Mouse (Mus musculus) midbrain, embryonic 15.5 days (tissue): ENCODE measurements around the gene Sorcs2. TPM values are rescaled to one million over a fixed set of nuclear protein-coding genes. Genes with fewer than 3 reads are reported as not detected.

Experiments
- ATAC-seq: fragments of 200-750 bp; cut with Nextera tagmentation; replicated peaks from 2 replicates; pipeline ENCODE4 v1.8.0; 2017; ENCODE audit warnings: moderate TSS enrichment
- H3K27ac ChIP-seq: fragments of 300-500 bp; sonication (generic); 2 replicates; pipeline ENCODE4 v1.5.1; 2015; ENCODE audit warnings: mild to moderate bottlenecking, inconsistent platforms
- H3K27me3 ChIP-seq: fragments of 300-500 bp; sonication (generic); replicated peaks from 2 replicates; pipeline ENCODE4 v1.6.1; 2015; ENCODE audit warnings: inconsistent platforms
- H3K36me3 ChIP-seq: fragments of 300-500 bp; sonication (generic); replicated peaks from 2 replicates; pipeline ENCODE4 v1.6.1; 2015; ENCODE audit warnings: inconsistent platforms
- H3K4me1 ChIP-seq: fragments of 300-500 bp; sonication (generic); 2 replicates; pipeline ENCODE4 v1.6.1; 2015; ENCODE audit warnings: inconsistent platforms
- H3K4me2 ChIP-seq: fragments of 300-500 bp; sonication (generic); 2 replicates; pipeline ENCODE4 v1.6.1; 2015; ENCODE audit warnings: inconsistent platforms, mild to moderate bottlenecking, moderate library complexity
- H3K4me3 ChIP-seq: fragments of 300-500 bp; sonication (generic); 2 replicates; pipeline ENCODE4 v1.5.1; 2015; ENCODE audit warnings: mild to moderate bottlenecking, inconsistent platforms
- H3K9ac ChIP-seq: fragments of 300-500 bp; sonication (generic); 2 replicates; pipeline ENCODE4 v1.6.1; 2015; ENCODE audit warnings: mild to moderate bottlenecking, inconsistent platforms
- H3K9me3 ChIP-seq: fragments of 300-500 bp; sonication (generic); 2 replicates; pipeline ENCODE4 v1.6.1; 2016; ENCODE audit warnings: inconsistent platforms
- WGBS: fragments of 180-500 bp; shearing (Covaris S2); methylation state at CpG from one replicate; pipeline ENCODE4 v1.1.7; 2015; ENCODE audit warnings: mixed read lengths; 5-methylcytosine and 5-hydroxymethylcytosine counted together
- polyA plus RNA-seq: library from polyadenylated mRNA; unstranded; fragments of >200 nt; fragmentation: Nextera tagmentation; extraction: Ambion mirVana; gene quantifications from 2 replicates; pipeline ENCODE4 v1.2.1, GENCODE M21; 2015

The Sorcs2 gene
- polyA plus RNA-seq, 1 experiment from 2014 or later = 21.9 TPM

- no peak for ATAC-seq
- H3K4me2 ChIP-seq = no peak overlapping the region
- no peak overlapping the region for H3K4me3 ChIP-seq
- H3K27me3 ChIP-seq = no peaks in the 10 kb centered on the region
- H3K36me3 ChIP-seq = no peaks in the 10 kb centered on the region
- no peaks in the 10 kb centered on the region for H3K9me3 ChIP-seq
- peaks cover 29% of the 10 kb centered on the region for H3K4me1 ChIP-seq
- no peak overlapping the region for H3K9ac ChIP-seq
- no peak overlapping the region for H3K27ac ChIP-seq
- WGBS = 74% methylated on average over 8 of the region's 8 CpGs
Measured at GRCm38 (mm10) chr5:36081021-36081420, 316.9 kb downstream of the Sorcs2 start.

- no peaks in the 10 kb centered on the region for H3K4me1 ChIP-seq
- H3K27ac ChIP-seq = no peak overlapping the region
- no peak overlapping the region for H3K9ac ChIP-seq
- no peaks in the 10 kb centered on the region for H3K9me3 ChIP-seq
- WGBS = 77% methylated on average over 5 of the region's 5 CpGs
- no peak overlapping the region for H3K4me2 ChIP-seq
- no peak for ATAC-seq
- no peaks in the 10 kb centered on the region for H3K27me3 ChIP-seq
- H3K36me3 ChIP-seq = no peaks in the 10 kb centered on the region
- H3K4me3 ChIP-seq = no peak overlapping the region
Measured at GRCm38 (mm10) chr5:36075172-36076074, 322.5 kb downstream of the Sorcs2 start.

GRCm38 (mm10) chr5:36069503-36070360 lies 328.2 kb downstream of the Sorcs2 start:
- Histone ChIP-seq H3K4me3 (no peak overlapping the region), H3K9ac (no peak overlapping the region), H3K36me3 (no peaks in the 10 kb centered on the region), H3K27me3 (no peaks in the 10 kb centered on the region), H3K4me1 (0 out of 2 replicates have a peak, but pooled peaks cover 8% of the 10 kb centered on the region), H3K9me3 (no peaks in the 10 kb centered on the region), H3K4me2 (no peak overlapping the region), H3K27ac (peak overlapping the region; percentile 60)
- 39% methylated on average over 6 of the region's 6 CpGs for WGBS
- ATAC-seq = peak; percentile 70

- no peak overlapping the region for H3K4me2 ChIP-seq
- H3K9ac ChIP-seq = no peak overlapping the region
- no peaks in the 10 kb centered on the region for H3K27me3 ChIP-seq
- 20% methylated on average over 8 of the region's 8 CpGs for WGBS
- no peak overlapping the region for H3K27ac ChIP-seq
- H3K9me3 ChIP-seq = no peaks in the 10 kb centered on the region
- no peaks in the 10 kb centered on the region for H3K36me3 ChIP-seq
- H3K4me3 ChIP-seq = no peak overlapping the region
- ATAC-seq = peak; percentile 16; the same call in 1 of the 2 replicates
- H3K4me1 ChIP-seq = 0 out of 2 replicates have a peak, but pooled peaks cover 8% of the 10 kb centered on the region
Measured at GRCm38 (mm10) chr5:36067651-36068181, 330.2 kb downstream of the Sorcs2 start.

- H3K27me3 ChIP-seq = no peaks in the 10 kb centered on the region
- no peaks in the 10 kb centered on the region for H3K9me3 ChIP-seq
- H3K4me1 ChIP-seq = no peaks in the 10 kb centered on the region
- no peak overlapping the region for H3K27ac ChIP-seq
- ATAC-seq = no peak
- no peak overlapping the region for H3K4me3 ChIP-seq
- no peak overlapping the region for H3K9ac ChIP-seq
- WGBS = 91% methylated on average over 14 of the region's 14 CpGs
- H3K4me2 ChIP-seq = no peak overlapping the region
- H3K36me3 ChIP-seq = no peaks in the 10 kb centered on the region
Measured at GRCm38 (mm10) chr5:36057804-36058322, 340.1 kb downstream of the Sorcs2 start.

GRCm38 (mm10) chr5:36056921-36057320 lies 341.0 kb downstream of the Sorcs2 start:
- Histone ChIP-seq H3K36me3 (no peaks in the 10 kb centered on the region), H3K27ac (no peak overlapping the region), H3K9ac (no peak overlapping the region), H3K9me3 (no peaks in the 10 kb centered on the region), H3K4me1 (no peaks in the 10 kb centered on the region), H3K4me2 (no peak overlapping the region), H3K4me3 (no peak overlapping the region), H3K27me3 (no peaks in the 10 kb centered on the region)
- ATAC-seq = no peak
- WGBS = 91% methylated on average over 2 of the region's 2 CpGs

- Histone ChIP-seq H3K4me3 (no peak overlapping the region), H3K4me2 (no peak overlapping the region), H3K4me1 (no peaks in the 10 kb centered on the region), H3K27ac (no peak overlapping the region), H3K9ac (no peak overlapping the region), H3K36me3 (no peaks in the 10 kb centered on the region), H3K9me3 (no peaks in the 10 kb centered on the region), H3K27me3 (no peaks in the 10 kb centered on the region)
- WGBS = 89% methylated on average over 14 of the region's 14 CpGs
- ATAC-seq = no peak
Measured at GRCm38 (mm10) chr5:36055876-36056275, 342.1 kb downstream of the Sorcs2 start.

GRCm38 (mm10) chr5:36054498-36054897 lies 343.4 kb downstream of the Sorcs2 start:
- Histone ChIP-seq H3K27me3 (no peaks in the 10 kb centered on the region), H3K36me3 (no peaks in the 10 kb centered on the region), H3K4me1 (no peaks in the 10 kb centered on the region), H3K9me3 (no peaks in the 10 kb centered on the region), H3K9ac (no peak overlapping the region), H3K4me2 (no peak overlapping the region), H3K27ac (no peak overlapping the region), H3K4me3 (no peak overlapping the region)
- WGBS = 73% methylated on average over 3 of the region's 3 CpGs
- no peak for ATAC-seq

- 97% methylated on average over 2 of the region's 2 CpGs for WGBS
- Histone ChIP-seq H3K9me3 (no peaks in the 10 kb centered on the region), H3K4me3 (no peak overlapping the region), H3K27ac (no peak overlapping the region), H3K36me3 (no peaks in the 10 kb centered on the region), H3K9ac (no peak overlapping the region), H3K4me2 (no peak overlapping the region), H3K27me3 (no peaks in the 10 kb centered on the region), H3K4me1 (peaks cover 21% of the 10 kb centered on the region)
- ATAC-seq = no peak
Measured at GRCm38 (mm10) chr5:36043154-36043553, 354.8 kb downstream of the Sorcs2 start.

GRCm38 (mm10) chr5:36041756-36042155 lies 356.2 kb downstream of the Sorcs2 start:
- no peak overlapping the region for H3K9ac ChIP-seq
- no peak overlapping the region for H3K4me2 ChIP-seq
- H3K27ac ChIP-seq = peak overlapping the region; percentile 73
- H3K4me1 ChIP-seq = peaks cover 21% of the 10 kb centered on the region
- WGBS = 84% methylated on average over 6 of the region's 6 CpGs
- H3K36me3 ChIP-seq = 0 out of 2 replicates have a peak, but pooled peaks cover 13% of the 10 kb centered on the region
- H3K27me3 ChIP-seq = no peaks in the 10 kb centered on the region
- H3K9me3 ChIP-seq = no peaks in the 10 kb centered on the region
- H3K4me3 ChIP-seq = no peak overlapping the region
- ATAC-seq = no peak

- H3K4me3 ChIP-seq = no peak overlapping the region
- ATAC-seq = peak; percentile 41; the same call in 1 of the 2 replicates
- H3K9ac ChIP-seq = no peak overlapping the region
- H3K4me2 ChIP-seq = no peak overlapping the region
- H3K4me1 ChIP-seq = peaks cover 21% of the 10 kb centered on the region
- peak overlapping the region; percentile 73 for H3K27ac ChIP-seq
- H3K27me3 ChIP-seq = no peaks in the 10 kb centered on the region
- H3K9me3 ChIP-seq = no peaks in the 10 kb centered on the region
- 0 out of 2 replicates have a peak, but pooled peaks cover 13% of the 10 kb centered on the region for H3K36me3 ChIP-seq
Measured at GRCm38 (mm10) chr5:36041236-36041562, 356.7 kb downstream of the Sorcs2 start.
